Mouse (Mus musculus) kidney, postnatal 10 days (tissue): ENCODE results near the gene Sstr5.

Experiments
- DNase-seq: peaks from one replicate; pipeline ENCODE4 v3.0.0; 2021; ENCODE audit warnings: mixed read lengths

Gene Sstr5

GRCm38 (mm10) chr17:25497013-25497412 is at the start of gene Sstr5:
Gene Sstr5, minus strand, starts transcription at chr17:25497288.
- DNase-seq = peak; percentile 43

- no peak for DNase-seq
Measured at GRCm38 (mm10) chr17:25541768-25542167, 44.7 kb upstream of the Sstr5 start.

- DNase-seq = no peak
Measured at GRCm38 (mm10) chr17:25540731-25541130, 43.6 kb upstream of the Sstr5 start.

- DNase-seq = peak; percentile 56
Measured at GRCm38 (mm10) chr17:25538945-25539875, 42.1 kb upstream of the Sstr5 start.

GRCm38 (mm10) chr17:25530357-25531022 is 33.4 kb upstream of the Sstr5 start:
- no peak for DNase-seq

DNA sequence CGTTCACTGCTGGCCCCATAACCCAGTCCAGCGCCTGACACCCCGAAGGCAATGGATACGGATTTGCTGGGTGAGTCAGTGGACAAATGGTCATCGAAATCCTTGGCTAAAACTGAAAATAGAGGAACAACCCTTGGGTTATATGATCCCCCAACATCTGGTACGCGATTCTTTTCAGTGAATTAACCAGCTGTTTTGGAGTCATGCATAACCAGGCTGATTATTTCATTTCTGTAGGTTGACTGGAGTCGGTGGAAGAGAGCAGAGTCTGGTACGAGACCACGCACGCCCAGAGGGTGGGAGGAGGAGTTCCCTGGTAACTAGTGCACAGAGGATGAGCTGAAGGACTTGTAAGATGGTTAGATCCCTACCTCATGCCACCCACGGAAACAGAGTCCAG is 25.0 kb upstream of the Sstr5 start:
- no peak for DNase-seq

DNA sequence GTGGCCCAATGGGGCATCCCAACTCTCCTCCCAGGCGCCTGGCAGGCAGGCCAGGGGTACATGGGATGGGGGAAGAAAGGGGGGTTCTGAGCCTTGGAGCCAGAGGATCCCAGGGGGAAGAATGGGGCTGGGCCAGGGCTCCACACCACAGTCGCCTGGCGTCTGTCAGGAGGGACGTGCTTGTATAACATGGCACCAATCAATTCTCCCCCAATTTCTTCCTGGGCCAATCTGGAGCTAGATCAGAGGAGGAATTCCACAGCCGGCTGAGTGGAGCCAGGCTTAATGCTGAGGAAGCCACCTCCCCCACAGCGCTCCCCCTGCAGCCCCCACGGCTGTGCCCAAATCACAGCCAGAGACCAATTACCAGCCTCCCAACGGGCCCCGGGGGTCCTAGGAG is 23.4 kb upstream of the Sstr5 start:
- no peak for DNase-seq

DNA sequence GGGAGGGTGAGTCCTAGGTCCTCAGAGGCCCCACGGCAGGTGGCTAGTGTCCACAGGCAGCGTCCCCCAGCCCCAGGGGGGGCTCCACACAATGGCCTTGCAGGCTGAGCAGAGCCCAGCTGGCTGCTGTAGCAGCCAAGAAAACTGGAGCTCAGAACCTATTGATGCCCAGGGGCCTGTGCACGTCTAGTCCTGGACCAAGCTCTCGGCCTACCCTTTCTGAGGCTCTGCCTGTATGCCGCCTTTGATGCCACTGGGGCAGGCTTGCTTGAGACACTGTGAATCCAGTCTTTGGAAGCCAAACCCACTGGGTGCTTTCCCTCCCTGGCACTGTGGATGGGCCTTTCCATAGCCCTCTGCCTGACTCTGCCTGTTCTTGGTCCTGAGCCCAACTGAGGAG is 22.4 kb upstream of the Sstr5 start:
- no peak for DNase-seq

DNA sequence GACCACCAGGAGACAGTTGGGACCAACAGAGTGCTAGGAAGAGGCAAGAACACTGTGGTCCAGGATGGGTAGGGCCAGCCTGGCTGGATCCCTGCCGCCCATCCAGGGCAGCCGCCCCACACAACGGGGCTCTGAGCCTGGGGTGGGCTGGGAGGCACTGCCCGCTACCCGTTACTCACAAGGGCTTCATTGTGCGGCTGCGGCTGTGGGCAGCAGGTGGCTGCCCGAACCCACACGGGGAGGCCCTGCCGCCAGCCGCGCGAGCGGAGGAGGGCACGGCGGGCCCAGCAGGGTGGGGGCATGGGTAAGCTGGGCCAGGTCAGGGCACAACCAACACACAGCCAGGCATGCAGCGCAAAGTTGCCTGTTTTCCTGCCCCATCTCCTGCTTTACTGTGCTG is 21.1 kb upstream of the Sstr5 start:
- DNase-seq = no peak

- DNase-seq = peak; percentile 28
Measured at GRCm38 (mm10) chr17:25516315-25516714, 19.2 kb upstream of the Sstr5 start.

- no peak for DNase-seq
Measured at GRCm38 (mm10) chr17:25514055-25514454, 17.0 kb upstream of the Sstr5 start.

DNA sequence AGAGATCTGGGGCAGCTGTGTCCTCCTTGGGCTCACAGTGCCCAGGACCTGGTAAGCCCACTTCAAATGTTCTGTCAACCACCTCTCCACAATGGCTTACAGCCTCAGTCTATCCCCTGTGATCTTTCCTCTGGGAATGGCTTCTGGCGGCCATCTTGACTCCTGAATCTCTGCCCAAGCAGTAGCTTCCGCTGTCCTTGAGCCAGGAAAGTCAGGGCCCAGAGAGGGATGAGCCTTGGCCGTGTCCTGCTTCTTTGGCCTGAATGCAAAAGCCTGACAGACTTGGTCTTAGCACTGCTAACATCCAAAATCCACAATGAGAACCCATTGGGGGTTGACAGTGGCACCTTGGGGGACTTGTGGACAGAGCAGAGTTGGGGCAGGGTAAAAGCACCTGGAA is 14.8 kb upstream of the Sstr5 start:
- DNase-seq = no peak

DNA sequence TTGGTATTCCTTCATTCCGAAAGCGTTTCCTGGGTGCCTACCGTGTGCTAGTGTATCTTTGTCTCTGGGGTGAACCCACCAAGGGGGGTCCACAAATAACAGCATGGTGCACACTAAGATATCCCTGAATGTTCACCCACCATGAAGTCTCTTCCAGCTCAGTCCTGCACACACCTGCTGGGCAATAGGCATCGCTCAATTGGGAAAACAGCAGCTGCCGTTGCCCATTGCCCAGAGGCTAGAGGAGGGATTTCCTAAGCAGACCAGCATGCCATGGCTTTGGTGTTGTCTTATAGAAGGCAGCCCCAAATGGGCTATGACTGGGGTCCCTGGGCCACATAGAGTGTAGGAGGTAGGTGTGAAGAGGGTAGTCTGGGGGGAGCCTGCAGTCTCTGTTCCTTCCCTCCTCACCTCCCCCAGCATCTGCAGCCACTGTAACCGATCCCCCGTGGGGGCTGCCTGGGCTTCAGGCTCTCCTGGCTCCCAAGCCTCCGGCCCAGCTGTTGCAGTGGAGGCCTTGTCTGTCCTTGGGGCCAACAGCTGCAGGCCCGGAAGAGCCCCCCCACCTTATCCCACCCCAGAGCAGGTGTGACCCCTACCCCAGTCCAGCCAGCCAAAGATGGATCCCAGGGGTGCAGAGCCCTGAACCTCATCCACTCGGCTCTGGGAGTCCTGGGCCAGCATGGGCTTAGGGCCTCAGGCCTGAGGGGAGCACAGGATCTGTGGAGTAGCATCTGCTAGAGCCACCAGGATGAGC is 13.2 kb upstream of the Sstr5 start:
- no peak for DNase-seq

DNA sequence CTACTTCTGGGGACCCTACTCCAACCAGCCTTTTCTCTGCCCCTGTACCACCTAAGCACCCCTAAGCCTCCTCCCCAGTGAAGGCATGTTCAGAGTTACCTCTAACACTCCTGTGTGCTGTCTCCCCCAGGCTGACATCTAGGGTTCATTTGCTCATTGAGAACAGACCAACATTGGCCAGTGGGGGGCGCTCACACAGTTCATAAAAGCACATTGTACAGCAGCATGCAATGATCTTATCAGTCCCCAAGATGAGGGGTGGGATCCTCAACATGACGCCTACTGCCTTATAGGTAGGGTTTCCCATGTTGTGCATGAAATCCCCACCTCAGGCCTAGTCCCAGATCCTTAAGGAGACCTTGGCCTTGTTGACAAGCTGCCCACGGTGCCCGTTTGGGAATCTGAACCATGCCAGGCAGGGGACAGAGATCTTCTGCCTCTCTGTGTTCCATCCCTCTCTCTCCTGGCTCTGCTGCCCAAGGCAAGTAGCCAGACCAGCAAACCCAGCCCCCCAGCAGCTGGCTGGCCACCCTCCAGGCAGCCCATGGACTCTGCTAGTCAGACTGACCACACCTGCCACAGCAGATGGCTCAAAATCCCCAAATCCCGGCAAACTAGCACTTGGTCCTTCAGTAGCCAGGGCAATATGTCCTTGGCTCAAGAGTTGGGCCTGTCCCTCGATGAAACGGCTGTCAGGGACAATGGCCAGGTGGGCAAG is 11.9 kb upstream of the Sstr5 start:
- peak; percentile 55 for DNase-seq

DNA sequence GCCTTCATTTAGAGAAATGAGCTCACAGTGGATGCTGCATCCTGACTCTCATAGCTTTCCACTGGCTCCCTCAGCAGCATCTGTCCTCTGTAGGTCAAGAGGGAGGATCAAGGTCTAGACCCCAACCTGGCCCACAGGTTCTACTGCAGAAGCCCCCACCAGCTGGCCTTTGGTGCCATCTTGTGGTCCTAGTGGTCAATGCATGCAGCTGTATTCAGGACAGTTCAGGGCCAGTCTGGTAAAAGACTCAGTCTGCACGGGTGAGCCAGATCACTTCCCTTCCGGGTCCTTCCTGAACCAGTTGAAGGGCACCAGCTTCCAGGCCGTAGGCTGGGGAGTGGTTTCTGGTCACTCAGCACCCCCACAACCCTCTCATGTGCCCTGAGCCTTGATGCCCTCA is 10.7 kb upstream of the Sstr5 start:
- peak; percentile 83 for DNase-seq

- no peak for DNase-seq
Measured at GRCm38 (mm10) chr17:25502599-25502998, 5.5 kb upstream of the Sstr5 start.

GRCm38 (mm10) chr17:25482092-25482491 is 15.0 kb downstream of the Sstr5 start:
- no peak for DNase-seq

GRCm38 (mm10) chr17:25480820-25481219 is 16.3 kb downstream of the Sstr5 start:
- no peak for DNase-seq

DNA sequence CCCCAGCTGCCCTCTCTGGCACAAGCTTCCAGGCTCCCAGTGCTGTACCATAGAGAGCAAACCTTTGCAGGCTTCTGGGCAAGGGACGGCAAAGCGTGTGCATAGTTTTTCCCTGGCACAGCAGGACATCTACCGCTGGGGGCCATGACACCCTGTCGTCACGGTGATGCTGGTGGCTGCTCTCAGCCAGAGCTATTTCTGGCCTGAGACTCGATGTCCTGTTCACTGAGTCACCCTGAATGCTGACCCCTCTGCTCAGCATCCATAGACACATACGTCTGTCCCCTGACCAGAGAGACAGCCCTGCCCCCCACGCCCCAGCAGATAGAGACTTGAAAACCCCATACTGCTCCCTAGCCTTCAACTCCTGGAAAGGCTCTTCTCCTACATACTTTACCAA is 16.9 kb downstream of the Sstr5 start:
- DNase-seq = no peak

- DNase-seq = peak; percentile 67
Measured at GRCm38 (mm10) chr17:25475946-25476744, 20.9 kb downstream of the Sstr5 start.

- peak; percentile 81 for DNase-seq
Measured at GRCm38 (mm10) chr17:25474330-25475077, 22.6 kb downstream of the Sstr5 start.
